Mouse (Mus musculus) brain, embryonic 18.5 days (tissue): Measurements from ENCODE around the gene Hes3.

Experiments
- DNase-seq: peaks from one replicate; pipeline ENCODE4 v3.0.0-alpha.2; 2012; ENCODE audit warnings: low read depth, low spot score

The Hes3 gene

DNA sequence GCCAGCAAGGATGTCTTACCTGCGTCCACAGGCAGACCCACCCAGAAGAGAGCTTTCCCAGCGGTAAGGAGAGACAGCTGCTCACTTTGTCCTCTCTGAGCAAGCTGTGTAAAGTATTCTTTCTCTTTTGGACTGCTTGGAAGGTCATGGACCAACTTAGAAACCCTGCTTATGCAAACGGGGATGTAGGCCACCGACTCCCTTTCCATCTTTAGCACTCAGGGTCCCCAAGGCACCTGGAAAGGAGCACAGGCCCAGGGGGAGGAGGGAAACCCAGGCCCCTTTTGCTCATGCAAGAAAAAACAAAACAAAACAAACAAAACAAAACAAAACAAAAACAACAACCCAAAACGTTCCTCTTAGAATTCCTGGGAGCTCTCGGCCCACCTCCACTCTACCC, at the start of gene Hes3:
Hes3 (minus strand) TSS at position 101 of the 400 bp plus-strand sequence.
- DNase-seq, result no peak

GRCm38 (mm10) chr4:152340584-152341284, 49.3 kb upstream of the Hes3 start:
- no peak for DNase-seq

DNA sequence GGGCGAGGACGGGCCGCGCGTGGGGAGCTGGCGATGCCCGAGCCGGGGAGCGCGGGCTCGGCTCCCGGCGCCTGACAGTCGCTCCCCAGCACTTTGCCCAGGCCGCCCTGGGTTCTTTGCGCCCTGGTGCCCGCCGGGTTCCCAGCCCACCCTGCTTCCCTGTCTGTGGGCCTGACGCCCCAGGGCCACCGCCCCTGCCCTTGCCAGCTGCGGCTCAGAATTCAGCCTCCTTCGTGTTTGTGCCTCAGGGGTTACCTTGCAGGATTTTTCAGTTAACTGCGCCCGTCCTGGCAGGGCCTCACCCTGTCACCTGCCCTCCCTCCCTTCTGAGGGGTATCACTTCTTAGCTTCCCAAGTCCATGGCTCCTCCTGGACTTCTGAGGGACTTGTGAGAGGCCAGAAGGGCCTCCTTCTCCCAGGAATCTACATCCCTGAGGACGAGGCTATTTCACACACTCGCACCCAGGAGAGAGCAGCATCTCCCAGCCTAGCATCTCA, 47.9 kb upstream of the Hes3 start:
- no peak for DNase-seq

DNA sequence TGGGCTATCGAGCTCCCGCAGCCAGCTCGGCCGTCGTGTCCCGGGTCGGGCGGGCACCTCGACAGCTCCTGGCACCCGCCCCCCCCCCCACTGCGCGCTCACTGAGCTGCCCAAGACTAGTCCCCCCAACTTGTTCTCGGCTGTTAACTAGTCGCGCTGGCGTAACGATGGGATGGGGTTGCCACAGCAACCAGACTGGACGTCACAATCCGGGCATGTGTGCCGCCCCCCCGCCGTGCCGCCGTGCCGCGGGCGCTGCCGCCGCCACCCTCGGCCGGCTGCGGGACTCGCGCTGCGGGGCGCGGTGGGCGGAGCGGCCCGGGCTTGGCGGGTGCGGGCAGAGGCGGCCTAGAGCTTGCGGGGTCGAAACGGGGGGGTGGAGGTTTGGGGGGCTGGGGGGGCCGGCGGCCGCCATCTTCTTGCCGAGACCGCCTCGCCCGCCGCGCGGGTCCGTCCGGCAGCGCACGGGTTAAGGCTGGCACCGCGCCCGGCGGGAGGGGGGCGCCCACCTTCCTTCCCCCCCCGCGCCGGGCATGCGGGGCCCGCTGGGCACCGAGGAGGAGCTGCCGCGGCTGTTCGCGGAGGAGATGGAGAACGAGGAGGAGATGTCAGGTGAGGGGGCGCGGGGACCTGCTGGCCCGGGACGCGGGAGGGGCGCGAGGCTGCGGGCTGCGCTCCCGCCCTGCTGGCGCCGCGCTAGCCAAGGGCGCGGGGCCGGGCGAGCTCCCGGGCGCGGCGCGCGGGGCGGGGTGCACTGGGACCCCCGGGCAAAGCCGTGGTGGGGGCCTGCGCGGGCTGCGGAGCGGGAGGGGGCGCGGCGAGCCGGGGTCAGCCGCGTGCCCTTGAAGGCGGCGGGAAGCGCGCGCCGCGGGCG, 47.2 kb upstream of the Hes3 start, which contains the start of gene Chd5:
Chd5 (plus strand) TSS at position 233 of the 874 bp plus-strand sequence.
- no peak for DNase-seq

DNA sequence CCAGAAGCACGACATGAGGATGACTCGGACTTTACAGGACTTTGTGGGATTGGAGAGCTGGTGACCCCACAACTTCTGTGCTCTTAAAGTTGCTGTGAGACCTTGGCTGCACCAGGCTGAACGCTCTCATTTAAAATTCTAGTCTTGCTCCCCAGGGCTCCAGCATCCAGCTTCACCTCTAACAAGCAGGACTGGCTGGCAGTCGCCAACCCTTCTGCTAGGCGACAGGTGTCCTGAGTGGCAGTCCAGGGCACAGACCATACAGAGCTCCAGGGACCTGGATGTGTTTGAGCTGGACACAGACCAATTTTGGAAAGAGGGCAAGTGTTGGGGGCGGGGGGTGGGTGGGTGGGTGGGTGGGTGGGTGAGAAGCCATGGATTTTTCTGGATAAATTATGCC, 46.3 kb upstream of the Hes3 start:
- DNase-seq, result no peak

DNA sequence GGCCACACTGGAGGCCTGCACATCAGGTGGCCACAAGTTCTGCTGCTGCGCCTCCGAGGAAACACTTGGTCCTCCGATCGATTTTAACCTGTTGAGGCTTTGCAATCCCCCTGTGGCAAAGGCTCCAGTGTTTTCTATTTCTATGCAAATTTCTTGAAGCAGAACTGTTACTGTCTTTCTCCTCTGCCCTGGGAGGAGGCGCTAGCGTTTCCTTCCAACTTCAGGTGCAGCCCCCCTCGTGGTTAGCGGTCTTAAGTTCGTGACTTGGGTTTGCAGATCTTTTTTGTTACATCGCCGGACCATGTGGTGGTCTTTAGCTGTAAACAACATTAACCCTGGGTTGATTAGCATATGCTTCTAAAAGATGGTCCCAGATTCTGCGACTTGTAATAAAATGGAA, 42.1 kb upstream of the Hes3 start:
- DNase-seq, result no peak

DNA sequence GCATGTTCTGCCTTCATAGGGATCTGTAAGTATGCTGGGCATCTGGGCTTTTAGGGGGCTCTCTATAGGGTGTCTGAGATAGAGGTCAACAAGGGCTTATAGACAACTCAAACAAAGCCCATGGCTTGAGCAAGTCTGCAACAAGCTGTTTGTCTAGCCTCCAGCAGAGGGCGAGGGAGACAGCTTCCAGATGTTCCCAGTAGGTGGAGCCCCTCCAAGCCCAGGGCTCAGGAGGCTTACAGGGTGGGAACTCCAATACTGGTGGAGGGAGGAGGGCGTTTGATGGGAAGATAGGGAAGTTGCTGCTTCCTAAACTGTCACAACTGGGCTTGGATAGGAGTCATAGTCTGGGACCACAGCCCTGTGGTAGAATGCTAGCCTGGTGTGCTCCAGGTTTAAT, 41.5 kb upstream of the Hes3 start:
- DNase-seq, result no peak

- no peak for DNase-seq
Observed at GRCm38 (mm10) chr4:152328691-152329090, 37.2 kb upstream of the Hes3 start.

- DNase-seq, result no peak
Observed at GRCm38 (mm10) chr4:152326543-152326942, 35.1 kb upstream of the Hes3 start.

DNA sequence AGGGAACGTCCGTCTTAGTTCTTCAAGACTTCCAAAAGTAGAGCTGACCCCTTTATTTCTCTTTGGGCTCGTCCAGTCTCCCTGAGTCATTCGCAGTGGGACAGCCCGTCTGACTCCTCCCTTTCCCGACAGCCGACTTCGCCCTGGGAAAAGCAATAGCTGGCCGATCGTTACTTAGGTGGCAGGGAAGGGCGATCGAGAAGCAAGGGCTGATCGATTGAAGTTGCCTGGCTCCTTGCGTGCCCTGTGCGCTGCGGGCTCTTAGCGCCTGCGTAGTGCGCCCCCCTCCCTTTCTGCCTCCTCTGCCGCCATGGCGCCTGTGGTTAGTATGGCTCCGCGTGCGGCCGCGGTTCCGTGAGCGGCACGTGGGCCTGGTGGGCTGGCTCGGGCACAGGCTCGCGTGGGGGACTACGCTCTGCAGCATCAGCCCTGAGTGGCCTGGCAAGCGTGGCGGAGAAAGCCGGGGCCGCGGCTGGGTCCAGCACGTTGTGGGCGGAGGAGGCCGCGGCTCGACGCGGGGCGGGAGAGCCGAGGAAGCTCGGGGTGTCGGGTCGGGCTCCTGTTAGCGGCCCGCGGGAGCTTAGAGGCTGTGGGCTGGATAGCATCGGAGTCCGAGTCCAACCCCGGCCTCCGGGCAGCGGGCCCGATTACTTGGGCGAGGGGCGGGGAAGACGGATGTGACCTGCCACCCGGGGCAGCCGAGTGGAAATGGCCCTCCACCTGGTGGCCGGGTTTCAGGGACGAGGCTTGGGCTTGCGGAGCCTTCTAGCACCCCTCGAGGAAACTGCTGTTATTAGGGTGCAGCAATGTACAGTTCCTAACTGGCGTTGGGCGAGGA, 34.3 kb upstream of the Hes3 start, which contains the start of gene Rpl22:
Rpl22 (plus strand) TSS at position 169 of the 838 bp plus-strand sequence.
- DNase-seq, result peak; percentile 97

DNA sequence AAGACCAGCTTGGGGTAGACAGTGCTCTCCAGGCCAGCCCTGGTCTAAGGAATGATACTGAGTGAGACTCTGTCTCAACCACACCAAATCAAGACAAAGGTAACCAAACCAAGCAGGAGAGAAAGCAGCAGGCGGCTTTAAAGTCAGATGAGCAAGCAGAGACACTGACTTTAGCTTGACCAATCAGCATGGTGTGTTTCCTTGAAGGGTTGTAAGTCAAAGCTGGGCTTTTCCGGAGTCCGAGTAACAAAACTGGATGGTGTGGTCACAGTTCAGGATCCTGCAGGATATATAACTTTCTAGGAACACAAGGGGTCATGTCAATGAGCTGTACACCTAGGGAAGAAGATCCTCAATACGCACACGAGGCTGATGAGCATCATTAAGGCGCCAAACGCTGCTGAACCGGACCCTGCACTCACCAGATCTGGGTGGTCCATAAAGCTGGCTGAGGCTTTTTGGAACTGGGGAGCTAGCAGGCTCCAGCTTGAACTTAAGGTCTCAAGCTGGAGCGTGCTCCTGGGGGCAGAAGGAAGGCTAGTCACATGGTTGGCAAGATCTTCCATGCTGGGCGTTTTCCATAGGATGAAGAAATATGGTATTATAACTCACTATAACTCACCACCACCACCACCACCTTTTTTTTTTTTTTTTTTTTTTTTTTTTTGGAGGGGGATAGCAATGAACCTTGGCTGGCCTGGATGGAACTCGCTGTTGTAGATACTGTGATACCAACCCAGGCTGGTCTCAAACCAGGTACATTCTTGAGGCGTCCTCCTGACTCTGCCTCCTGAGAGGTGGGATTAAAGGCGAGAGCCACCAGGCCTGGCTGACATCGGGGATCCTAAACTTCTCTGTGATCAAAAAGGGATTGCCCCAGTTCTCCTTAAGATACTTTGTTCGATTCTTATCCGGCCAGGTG, 33.4 kb upstream of the Hes3 start:
- DNase-seq, result no peak

DNA sequence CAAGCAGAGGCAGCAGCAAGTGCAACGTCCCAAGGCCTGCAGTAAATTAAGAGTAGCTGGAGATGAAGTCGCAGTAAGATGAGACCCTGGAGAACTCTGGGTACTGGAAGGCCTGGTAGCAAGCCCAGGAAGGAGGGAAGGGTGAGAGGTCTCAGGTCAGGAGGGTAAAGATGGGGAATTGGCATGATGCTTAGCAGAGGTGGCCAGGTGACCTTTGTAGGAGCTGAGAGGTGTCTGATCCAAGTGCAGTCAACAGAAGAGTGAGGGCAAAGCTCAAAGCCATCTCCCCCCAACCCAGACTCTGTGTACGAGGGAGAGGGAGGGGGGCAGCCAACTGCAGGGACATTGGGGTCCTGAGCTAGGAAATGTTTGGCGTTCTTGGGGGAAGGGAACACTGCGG, 30.0 kb upstream of the Hes3 start:
- DNase-seq, result no peak

DNA sequence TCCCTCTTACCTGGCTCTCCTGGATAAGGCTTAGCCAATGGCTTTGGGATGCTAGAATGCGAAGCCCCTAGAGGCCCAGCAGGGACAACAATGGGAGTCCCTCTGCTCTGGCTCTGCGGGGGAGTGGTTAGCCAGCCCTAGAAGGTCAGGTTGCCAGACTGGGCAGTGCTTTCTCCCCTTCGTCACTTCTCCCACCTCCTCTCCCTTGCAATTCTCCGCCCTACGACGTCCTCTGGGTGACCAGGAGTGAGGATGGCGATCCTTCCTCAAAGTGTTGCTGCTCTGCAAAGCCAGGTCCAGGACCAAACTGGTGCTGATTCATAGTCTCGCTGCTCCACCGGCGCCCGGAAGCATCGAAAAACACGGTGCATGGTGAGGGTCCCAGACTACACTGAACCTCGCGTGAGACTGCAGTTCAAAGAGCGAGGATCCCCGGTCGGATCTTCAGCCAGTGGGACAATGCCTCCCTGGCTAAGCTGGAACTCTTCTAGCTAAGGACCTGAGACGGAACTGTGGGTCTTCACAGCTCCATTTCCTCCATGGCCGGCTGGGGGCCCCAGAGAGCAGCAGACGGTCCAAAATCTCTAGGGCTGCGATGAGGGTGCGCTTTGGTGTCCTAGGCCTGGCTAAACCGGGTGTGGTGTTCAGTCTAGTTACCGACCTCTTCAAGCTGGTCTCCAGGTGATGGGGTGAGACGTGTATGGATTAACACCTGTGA, 27.2 kb upstream of the Hes3 start, which contains the start of gene Rnf207:
Rnf207 (minus strand) TSS at position 477 of the 718 bp plus-strand sequence.
- DNase-seq, result no peak

DNA sequence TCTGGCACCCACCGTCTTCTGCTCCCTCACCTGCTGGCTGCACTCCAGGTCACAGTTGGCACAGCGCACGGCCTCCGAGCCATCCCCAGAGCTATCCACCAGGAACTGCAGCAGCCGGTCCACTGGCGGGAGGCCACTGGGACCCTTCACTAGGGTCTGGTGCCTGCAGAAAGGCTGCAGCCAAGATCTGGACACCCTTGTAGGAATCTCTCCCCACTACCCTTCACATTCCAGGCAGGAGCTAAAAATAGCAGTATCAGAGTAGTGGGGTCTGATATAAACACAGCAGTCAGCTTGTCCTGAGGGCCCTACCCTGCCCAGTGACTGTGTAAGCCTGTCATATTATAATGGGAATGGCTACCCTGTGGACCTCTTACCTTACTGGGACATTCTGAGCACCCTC, 26.2 kb upstream of the Hes3 start:
- no peak for DNase-seq

DNA sequence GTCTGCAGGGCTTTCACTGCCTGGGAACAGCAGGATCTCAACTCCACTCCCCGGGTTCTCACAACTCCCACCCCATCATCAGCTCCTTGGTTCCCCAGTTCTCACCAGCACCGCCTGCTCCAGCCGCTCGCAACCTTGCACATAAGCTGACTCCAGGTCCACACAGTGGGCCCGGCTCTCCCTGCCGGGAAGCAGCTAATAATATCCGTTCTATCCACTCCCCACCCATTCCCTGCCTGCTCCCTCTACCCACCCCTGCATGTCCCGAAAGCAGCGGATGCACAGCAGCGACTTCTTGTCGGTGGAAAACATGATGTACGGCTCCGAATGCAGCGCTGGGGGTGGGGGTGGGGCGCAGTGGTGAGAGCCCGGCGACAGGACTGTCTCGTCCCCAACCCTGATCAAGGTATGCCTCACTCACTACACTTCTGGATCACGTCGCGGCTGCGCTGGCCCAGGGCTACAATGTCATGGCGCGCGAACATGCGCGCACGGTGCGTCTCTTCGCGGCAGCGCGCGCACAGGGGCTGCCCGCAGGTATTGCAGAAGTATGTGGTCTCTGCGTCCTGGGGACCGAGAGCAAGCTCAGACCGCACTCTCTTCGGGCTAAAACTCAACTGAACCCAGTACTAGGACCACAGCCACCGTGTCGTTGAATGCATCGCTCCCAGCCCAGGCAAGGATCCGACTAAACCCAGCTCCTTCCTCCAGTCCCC, 24.2 kb upstream of the Hes3 start:
- DNase-seq, result no peak

- no peak for DNase-seq
Observed at GRCm38 (mm10) chr4:152313934-152314333, 22.5 kb upstream of the Hes3 start.

DNA sequence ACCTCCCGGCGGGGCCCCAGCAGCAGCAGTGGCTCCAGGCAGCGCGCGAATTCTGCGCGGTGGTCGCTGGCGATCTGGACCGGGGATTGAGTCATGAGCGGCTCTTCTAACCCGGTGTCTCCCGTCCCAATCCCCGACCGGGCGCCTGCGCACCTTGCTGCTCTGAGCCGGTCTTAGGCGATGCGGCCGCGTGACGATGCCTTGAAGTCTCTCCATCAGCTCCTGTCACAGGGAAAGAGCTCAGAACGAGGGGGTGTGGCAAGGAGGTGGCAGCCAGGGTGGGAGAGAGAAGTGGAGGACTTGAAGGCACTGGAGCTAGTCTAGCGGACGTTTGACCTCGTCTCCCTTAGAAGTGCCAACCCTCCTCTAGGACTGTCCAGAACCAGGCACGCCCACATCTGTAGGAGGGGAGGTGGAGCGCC, 21.8 kb upstream of the Hes3 start:
- DNase-seq, result no peak

DNA sequence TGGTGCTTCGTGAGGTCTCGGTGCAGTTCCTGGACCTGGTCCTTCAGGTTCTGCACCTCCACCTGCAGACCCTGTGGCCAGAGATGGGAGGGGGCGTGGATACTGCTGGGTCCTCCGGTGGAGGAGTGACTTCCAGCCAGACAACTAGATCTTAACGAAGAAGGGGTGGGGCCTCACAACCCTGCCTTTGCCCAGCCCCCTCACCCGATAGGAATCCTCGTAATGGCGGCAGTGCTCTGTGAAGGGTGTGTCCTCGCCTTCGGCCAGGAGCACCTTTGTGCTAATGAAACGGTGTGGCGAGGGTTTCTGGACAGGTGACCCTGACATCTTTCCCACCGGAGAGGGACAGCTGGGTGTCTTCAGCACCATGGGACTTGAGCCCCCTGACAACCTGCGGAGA, 20.7 kb upstream of the Hes3 start:
- DNase-seq, result no peak

- DNase-seq, result no peak
Observed at GRCm38 (mm10) chr4:152307542-152307941, 16.1 kb upstream of the Hes3 start.
